Mouse (Mus musculus): ENCODE data around the gene Ksr2.

The Ksr2 gene

DNA sequence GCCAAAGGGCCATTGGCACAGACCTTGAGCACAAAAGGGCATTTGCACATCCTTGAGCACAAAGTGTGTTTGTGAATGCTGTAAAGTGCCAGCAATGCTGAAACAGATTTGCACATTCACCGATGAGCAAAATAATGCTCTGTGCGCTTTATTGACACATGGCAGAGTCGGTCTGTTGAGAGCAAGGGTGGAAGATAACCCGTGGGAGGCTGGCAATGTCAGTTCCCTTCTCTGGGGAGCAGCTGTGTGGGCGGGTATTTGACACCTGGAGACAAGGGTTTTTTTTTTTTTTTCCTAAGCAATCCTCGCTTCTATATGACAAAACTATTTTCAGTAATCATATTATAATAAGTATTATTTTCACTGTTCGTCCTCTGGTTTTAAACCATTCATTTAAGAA is 389.8 kb downstream of the Ksr2 start:
- no peak for DNase-seq

DNA sequence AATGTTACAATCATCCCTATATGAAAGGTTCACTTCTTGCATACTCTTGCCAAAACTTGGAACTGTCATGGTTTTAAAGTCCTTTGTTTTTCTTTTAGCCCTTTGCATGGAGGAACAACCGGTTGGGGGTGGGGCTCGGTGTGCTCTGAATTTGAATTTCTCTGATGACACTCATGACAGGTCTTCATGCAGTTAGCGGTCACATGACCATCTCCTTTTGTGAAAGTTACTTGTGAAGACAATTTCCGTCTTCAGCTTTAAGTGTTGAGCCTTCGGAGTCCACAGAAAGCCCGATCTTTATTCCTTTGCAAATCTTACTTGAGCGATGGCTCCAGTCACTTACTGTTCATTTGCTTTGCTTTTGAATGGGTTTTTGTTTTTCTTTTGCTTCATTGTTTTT is 397.1 kb downstream of the Ksr2 start:
- no peak for DNase-seq

- no peak for DNase-seq
Measured at GRCm38 (mm10) chr5:117818800-117819199, 405.0 kb downstream of the Ksr2 start.

DNA sequence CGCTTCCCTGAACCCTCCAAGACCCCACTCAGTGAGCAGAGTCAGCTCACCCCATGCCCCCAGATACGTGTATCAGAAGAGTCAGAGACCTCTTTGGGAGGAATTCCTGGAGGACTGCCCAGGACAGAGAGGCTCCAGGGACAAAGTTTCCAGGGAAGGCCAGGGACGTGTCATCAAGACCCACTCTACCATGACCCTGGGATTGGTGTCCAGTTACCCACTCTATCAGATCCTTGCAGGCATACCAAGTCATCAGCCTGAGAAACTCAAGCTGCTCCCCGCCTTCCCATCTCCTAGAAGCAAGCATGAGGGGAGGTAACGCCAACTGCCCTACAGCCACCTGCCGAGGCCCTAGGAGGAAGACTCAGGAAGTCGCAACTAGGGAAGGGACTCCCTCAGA is 406.6 kb downstream of the Ksr2 start:
- DNase-seq: no peak

GRCm38 (mm10) chr5:117823811-117824210 is 410.0 kb downstream of the Ksr2 start:
- DNase-seq: no peak

- no peak for DNase-seq
Measured at GRCm38 (mm10) chr5:117824486-117824885, 410.7 kb downstream of the Ksr2 start.

Data from thymus, postnatal 36 days (tissue).